Mouse (Mus musculus) thymus, adult 2 months (tissue): ENCODE data around the gene Olfr70.

Experiments
- CTCF ChIP-seq: fragments of 200-500 bp; IDR thresholded peaks from 2 replicates; pipeline ENCODE4 v1.5.1; 2012; ENCODE audit warnings: mild to moderate bottlenecking, control low read depth, low read length, moderate library complexity, borderline replicate concordance; ENCODE audit not compliant: control insufficient read depth, poor library complexity, insufficient read depth; ENCODE audit errors: extremely low read depth
- POLR2A ChIP-seq: fragments of 200-500 bp; IDR thresholded peaks from 2 replicates; pipeline ENCODE4 v1.6.1; 2012; ENCODE audit warnings: mild to moderate bottlenecking, low read length, control low read depth, moderate library complexity; ENCODE audit not compliant: control insufficient read depth, poor library complexity, insufficient read depth; ENCODE audit errors: extremely low read depth

- no peak for TF ChIP-seq CTCF
- TF ChIP-seq POLR2A: no peak
These were observed 3.2 kb upstream of the Olfr70 start for GRCm38 (mm10) chr4:43703851-43704250.
